ENCODE assay signal across 9 mouse cellular contexts in genomic region chr16:91352749-91353148, GRCm38 (mm10). TPM values are rescaled to one million over a fixed set of nuclear protein-coding genes. Genes with fewer than 3 reads are reported as not detected.
DNase-seq lines count a peak whose midpoint lies in the region; ATAC-seq lines count a peak whose summit lies in the region.
"Had no signal": no experiment of that assay in that cellular context is flagged by ENCODE, and none has a peak within 500 bp of the region (broad histone marks: within the 10 kb centered on the region; RNA-seq: fewer than 3 reads in every experiment).

No protein-coding gene starts in this region.

- H3K4me2 ChIP-seq in liver, embryonic 16.5 days (ENCODE audit: low read depth, low read length), result peak overlapping the region; percentile 80

- no peak overlapping the region for H3K4me3 ChIP-seq in heart, embryonic 10.5 days
- peak overlapping the region; percentile 47 for H3K4me3 ChIP-seq in liver, embryonic 16.5 days (ENCODE audit: low read depth, low read length)

- no peaks in the 10 kb centered on the region for H3K9me3 ChIP-seq in heart, embryonic 10.5 days
- H3K9me3 ChIP-seq in liver, embryonic 16.5 days (replicated peaks; ENCODE audit: control insufficient read depth, low read length), result no peaks in the 10 kb centered on the region

- DNase-seq in heart, embryonic 10.5 days (ENCODE audit: low spot score), result peak; percentile 93
- DNase-seq in heart, postnatal 4 days, result no peak
- peak; percentile 94 for DNase-seq in 3T3-L1 (ENCODE audit: low read depth, low spot score)
- peak; percentile 90 for DNase-seq in c-Kit-negative CD71-positive TER-119-positive erythroid progenitor cells, embryonic 14.5 days (ENCODE audit: low read depth, low spot score)
- DNase-seq in layer of hippocampus, adult 9-11 months, result no peak
- no peak for DNase-seq in layer of hippocampus, adult 18-20 months (ENCODE audit: low spot score in 2 of 2)
- DNase-seq in cerebellum, adult 11-12 months, result no peak

- peaks cover 53% of the 10 kb centered on the region for H3K27me3 ChIP-seq in heart, embryonic 10.5 days (ENCODE audit: insufficient read depth, poor library complexity, severe bottlenecking)
- H3K27me3 ChIP-seq in liver, embryonic 16.5 days (ENCODE audit: control insufficient read depth, insufficient read depth, low read depth, low read length), result no peaks in the 10 kb centered on the region

- peak overlapping the region; percentile 79 for H3K9ac ChIP-seq in liver, embryonic 16.5 days (ENCODE audit: low read depth, low read length)

- peak; percentile 96 for ATAC-seq in liver, embryonic 16.5 days (ENCODE audit: low read depth)

- no peaks in the 10 kb centered on the region for H3K36me3 ChIP-seq in heart, embryonic 10.5 days
- H3K36me3 ChIP-seq in liver, embryonic 16.5 days (ENCODE audit: control insufficient read depth, insufficient read depth), result no peaks in the 10 kb centered on the region

- peak overlapping the region; percentile 65; the same call in 1 of the 2 replicates for H3K27ac ChIP-seq in heart, embryonic 10.5 days
- peak overlapping the region; percentile 98 for H3K27ac ChIP-seq in liver, embryonic 16.5 days (ENCODE audit: low read length)

- no peaks in the 10 kb centered on the region for H3K4me1 ChIP-seq in heart, embryonic 10.5 days
- peaks cover 36% of the 10 kb centered on the region for H3K4me1 ChIP-seq in liver, embryonic 16.5 days (ENCODE audit: control insufficient read depth, low read depth, low read length)

- 49% methylated on average over 7 of the region's 7 CpGs for WGBS in heart, embryonic 10.5 days
- WGBS in liver, embryonic 16.5 days (ENCODE audit: insufficient replicate concordance), result 15% methylated on average over 7 of the region's 7 CpGs

RNA-seq across cellular contexts. Expression of gene Ifnar2, which starts 19.8 kb away (rescaled TPM):
- 42.2 and 48.8 TPM in 2 replicates for polyA plus RNA-seq in heart, embryonic 10.5 days (2016; fragmentation: Nextera tagmentation; extraction: Ambion mirVana)
- total RNA-seq in heart, postnatal 4 days (2021), result 10 to 100 TPM; 29.9 to 33.8 TPM
- polyA plus RNA-seq in liver, embryonic 16.5 days (2015; fragmentation: Nextera tagmentation; extraction: Ambion mirVana), result 92.9 and 95.8 TPM in 2 replicates
- total RNA-seq in layer of hippocampus, adult 18-20 months (2021), result 10 to 100 TPM; 22.8 to 25.9 TPM

RNA-seq across cellular contexts. Expression of gene Gm21970, which starts 38.8 kb away (rescaled TPM):
- polyA plus RNA-seq in heart, embryonic 10.5 days (2016; fragmentation: Nextera tagmentation; extraction: Ambion mirVana), result not detected in 2 replicates
- total RNA-seq in heart, postnatal 4 days (2021), result not detected
- not detected in 2 replicates for polyA plus RNA-seq in liver, embryonic 16.5 days (2015; fragmentation: Nextera tagmentation; extraction: Ambion mirVana)
- not detected for total RNA-seq in layer of hippocampus, adult 18-20 months (2021)
- polyA plus RNA-seq: liver, adult 2 months had no signal

RNA-seq across cellular contexts. Expression of gene Il10rb, which starts 53.2 kb away (rescaled TPM):
- polyA plus RNA-seq in heart, embryonic 10.5 days (2016; fragmentation: Nextera tagmentation; extraction: Ambion mirVana), result 29.6 and 37.0 TPM in 2 replicates
- 10 to 100 TPM; 66.2 to 67.4 TPM for total RNA-seq in heart, postnatal 4 days (2021)
- polyA plus RNA-seq in liver, embryonic 16.5 days (2015; fragmentation: Nextera tagmentation; extraction: Ambion mirVana), result 32.3 and 33.6 TPM in 2 replicates
- 1 to 10 TPM; 7.8 to 9.5 TPM for total RNA-seq in layer of hippocampus, adult 18-20 months (2021)

Comparison
In these comparisons a context has a peak if more than half of its experiments do, and no peak if none do; other contexts are left out.
1. DNase-seq: peak in heart, embryonic 10.5 days (single experiment), 3T3-L1 (single experiment) and c-Kit-negative CD71-positive TER-119-positive erythroid progenitor cells, embryonic 14.5 days (single experiment); none in heart, postnatal 4 days (single experiment), layer of hippocampus, adult 9-11 months (single experiment), layer of hippocampus, adult 18-20 months (0 of 2) and cerebellum, adult 11-12 months (single experiment).
2. RNA of gene Il10rb, which starts 53.2 kb away (total RNA-seq): 66.2 to 67.4 TPM in heart, postnatal 4 days; 7.8 to 9.5 TPM in layer of hippocampus, adult 18-20 months; every median in the first group is over 4 times any median in the second.